Mouse (Mus musculus): ENCODE measurements at regions not wholly inside any gene's neighbourhood (a gene's known extent, or its start where the extent isn't known, plus 50 kb on each side); places are given as distances from the start of the nearest gene placed in this dataset.

GRCm38 (mm10) chr4:10260351-10260750 lies 613.9 kb upstream of the 2610301B20Rik start:
- H3K36me3 ChIP-seq, result no peaks in the 10 kb centered on the region
- no peak for ATAC-seq
- no peaks in the 10 kb centered on the region for H3K9me3 ChIP-seq
- WGBS, result 91% methylated on average over 6 of the region's 6 CpGs
- no peak overlapping the region for H3K4me2 ChIP-seq (replicated peaks)
- H3K4me3 ChIP-seq (replicated peaks), result no peak overlapping the region
- H3K27ac ChIP-seq, result no peak overlapping the region
- no peaks in the 10 kb centered on the region for H3K27me3 ChIP-seq
- no peaks in the 10 kb centered on the region for H3K4me1 ChIP-seq (replicated peaks)
- no peak overlapping the region for H3K9ac ChIP-seq (replicated peaks)

GRCm38 (mm10) chr4:10265942-10266341 lies 608.4 kb upstream of the 2610301B20Rik start:
- no peak overlapping the region for H3K27ac ChIP-seq
- H3K9me3 ChIP-seq, result no peaks in the 10 kb centered on the region
- no peak overlapping the region for H3K9ac ChIP-seq (replicated peaks)
- no peak for ATAC-seq
- WGBS, result 85% methylated on average over 2 of the region's 2 CpGs
- no peaks in the 10 kb centered on the region for H3K4me1 ChIP-seq (replicated peaks)
- H3K4me3 ChIP-seq (replicated peaks), result no peak overlapping the region
- H3K4me2 ChIP-seq (replicated peaks), result no peak overlapping the region
- no peaks in the 10 kb centered on the region for H3K27me3 ChIP-seq
- H3K36me3 ChIP-seq, result no peaks in the 10 kb centered on the region

DNA sequence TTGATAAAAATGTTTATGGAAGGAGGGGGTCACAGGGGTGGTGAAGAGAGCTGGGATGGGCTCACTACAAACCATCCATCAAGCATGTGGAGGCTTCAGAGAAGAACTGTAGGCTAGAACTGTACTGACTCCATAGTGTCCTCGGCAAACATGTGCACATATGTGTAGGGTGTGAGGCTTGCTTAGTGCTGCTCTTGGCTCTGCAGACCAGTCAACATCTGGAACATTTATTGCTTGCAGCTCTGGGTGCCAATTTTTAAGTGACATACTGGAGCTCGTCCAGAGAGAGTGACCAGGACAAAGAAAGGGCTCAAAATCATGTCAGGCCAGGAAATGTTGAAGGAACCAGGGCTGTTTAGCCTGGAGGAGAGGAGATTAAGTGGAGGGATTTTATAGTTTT lies 588.7 kb upstream of the 2610301B20Rik start:
- no peak for ATAC-seq
- H3K4me1 ChIP-seq (replicated peaks), result no peaks in the 10 kb centered on the region
- H3K9ac ChIP-seq (replicated peaks), result no peak overlapping the region
- no peaks in the 10 kb centered on the region for H3K27me3 ChIP-seq
- H3K27ac ChIP-seq, result no peak overlapping the region
- WGBS, result 75% methylated on average over 2 of the region's 2 CpGs
- no peak overlapping the region for H3K4me2 ChIP-seq (replicated peaks)
- H3K4me3 ChIP-seq (replicated peaks), result no peak overlapping the region
- no peaks in the 10 kb centered on the region for H3K36me3 ChIP-seq
- no peaks in the 10 kb centered on the region for H3K9me3 ChIP-seq

DNA sequence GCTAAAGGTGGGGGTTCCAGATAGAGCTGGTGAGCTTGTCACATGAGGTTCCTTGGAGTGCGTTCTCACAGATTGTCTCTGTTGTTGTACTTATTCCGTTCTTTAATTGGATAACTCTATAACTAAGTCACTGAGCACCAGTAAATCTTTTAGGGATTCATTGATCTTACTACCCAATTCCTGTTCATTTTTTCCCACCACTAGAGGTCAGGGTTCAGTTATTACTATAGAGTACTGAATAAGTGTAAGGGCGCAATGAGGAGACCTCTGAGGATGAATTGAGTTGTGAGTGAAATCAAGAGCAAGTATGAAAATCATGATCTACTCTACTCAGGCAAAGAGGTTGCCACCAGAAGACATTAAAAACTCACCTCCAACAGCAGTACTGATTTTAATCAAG lies 584.0 kb upstream of the 2610301B20Rik start:
- H3K36me3 ChIP-seq, result no peaks in the 10 kb centered on the region
- no peaks in the 10 kb centered on the region for H3K9me3 ChIP-seq
- no peaks in the 10 kb centered on the region for H3K4me1 ChIP-seq (replicated peaks)
- H3K4me3 ChIP-seq (replicated peaks), result no peak overlapping the region
- H3K27ac ChIP-seq, result no peak overlapping the region
- no peaks in the 10 kb centered on the region for H3K27me3 ChIP-seq
- H3K9ac ChIP-seq (replicated peaks), result no peak overlapping the region
- WGBS, result 71% methylated on average over 3 of the region's 3 CpGs
- H3K4me2 ChIP-seq (replicated peaks), result no peak overlapping the region
- ATAC-seq, result no peak

GRCm38 (mm10) chr4:10295012-10295530 lies 579.2 kb upstream of the 2610301B20Rik start:
- 92% methylated on average over 4 of the region's 4 CpGs for WGBS

GRCm38 (mm10) chr4:10296220-10296619 lies 578.1 kb upstream of the 2610301B20Rik start:
- Histone ChIP-seq H3K4me1 (replicated peaks) (no peaks in the 10 kb centered on the region), H3K27me3 (no peaks in the 10 kb centered on the region), H3K27ac (no peak overlapping the region), H3K36me3 (no peaks in the 10 kb centered on the region), H3K4me3 (replicated peaks) (no peak overlapping the region), H3K4me2 (replicated peaks) (no peak overlapping the region), H3K9me3 (no peaks in the 10 kb centered on the region), H3K9ac (replicated peaks) (no peak overlapping the region)
- ATAC-seq, result no peak
- WGBS, result 97% methylated on average over 1 of the region's 1 CpGs

More at GRCm38 (mm10) chr4:10295012-10295530, 579.2 kb upstream of the 2610301B20Rik start:
- H3K4me3 ChIP-seq (replicated peaks), result no peak overlapping the region
- no peaks in the 10 kb centered on the region for H3K36me3 ChIP-seq
- H3K9me3 ChIP-seq, result no peaks in the 10 kb centered on the region
- H3K9ac ChIP-seq (replicated peaks), result no peak overlapping the region
- no peak overlapping the region for H3K4me2 ChIP-seq (replicated peaks)
- H3K27ac ChIP-seq, result no peak overlapping the region
- ATAC-seq, result no peak
- H3K4me1 ChIP-seq (replicated peaks), result no peaks in the 10 kb centered on the region
- H3K27me3 ChIP-seq, result no peaks in the 10 kb centered on the region

DNA sequence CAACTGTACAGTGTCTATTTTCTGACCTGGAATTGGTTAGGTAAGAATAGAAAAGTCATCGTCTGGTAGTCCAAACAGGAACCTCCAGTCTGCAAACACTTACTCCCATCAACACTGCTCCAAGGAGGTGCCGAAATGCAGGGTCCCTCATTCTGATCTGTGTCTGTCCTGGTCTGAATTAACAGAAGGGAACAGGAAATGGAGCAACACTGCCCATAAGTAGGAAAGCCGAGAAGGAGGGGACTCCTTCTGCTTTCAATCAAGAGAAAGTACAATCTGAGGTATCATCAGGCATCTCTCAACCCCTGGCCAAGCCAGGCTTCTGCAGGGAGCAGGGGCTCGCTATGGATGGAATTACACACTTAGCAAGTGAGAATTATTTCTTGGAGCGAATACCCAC lies 562.4 kb upstream of the 2610301B20Rik start:
- Histone ChIP-seq H3K36me3 (no peaks in the 10 kb centered on the region), H3K9me3 (no peaks in the 10 kb centered on the region), H3K4me2 (replicated peaks) (no peak overlapping the region), H3K9ac (replicated peaks) (no peak overlapping the region), H3K27me3 (no peaks in the 10 kb centered on the region), H3K27ac (no peak overlapping the region), H3K4me1 (replicated peaks) (no peaks in the 10 kb centered on the region), H3K4me3 (replicated peaks) (no peak overlapping the region)
- ATAC-seq, result no peak
- WGBS, result 76% methylated on average over 5 of the region's 5 CpGs

DNA sequence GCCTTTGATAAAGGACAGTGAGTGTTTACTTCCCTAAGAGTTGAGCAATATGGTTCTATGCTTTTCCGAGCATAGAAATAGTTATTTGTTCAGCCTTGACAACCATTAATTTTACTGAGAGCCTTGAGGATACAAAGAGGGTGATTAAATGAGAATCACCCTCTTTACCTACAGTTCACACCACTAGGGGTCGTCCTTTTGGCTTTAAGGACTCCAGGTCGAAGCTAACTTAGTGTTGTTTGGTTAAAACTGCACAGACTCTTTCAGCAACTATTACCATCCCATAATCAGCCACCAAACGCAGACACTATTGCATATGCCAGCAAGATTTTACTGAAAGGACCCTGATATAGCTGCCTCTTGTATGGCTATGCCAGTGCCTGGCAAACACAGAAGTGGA lies 559.2 kb upstream of the 2610301B20Rik start:
- no peaks in the 10 kb centered on the region for H3K9me3 ChIP-seq
- H3K4me1 ChIP-seq (replicated peaks), result no peaks in the 10 kb centered on the region
- H3K4me3 ChIP-seq (replicated peaks), result no peak overlapping the region
- H3K4me2 ChIP-seq (replicated peaks), result no peak overlapping the region
- H3K27me3 ChIP-seq, result no peaks in the 10 kb centered on the region
- no peak overlapping the region for H3K27ac ChIP-seq
- no peaks in the 10 kb centered on the region for H3K36me3 ChIP-seq
- 72% methylated on average over 4 of the region's 4 CpGs for WGBS
- H3K9ac ChIP-seq (replicated peaks), result no peak overlapping the region
- no peak for ATAC-seq

DNA sequence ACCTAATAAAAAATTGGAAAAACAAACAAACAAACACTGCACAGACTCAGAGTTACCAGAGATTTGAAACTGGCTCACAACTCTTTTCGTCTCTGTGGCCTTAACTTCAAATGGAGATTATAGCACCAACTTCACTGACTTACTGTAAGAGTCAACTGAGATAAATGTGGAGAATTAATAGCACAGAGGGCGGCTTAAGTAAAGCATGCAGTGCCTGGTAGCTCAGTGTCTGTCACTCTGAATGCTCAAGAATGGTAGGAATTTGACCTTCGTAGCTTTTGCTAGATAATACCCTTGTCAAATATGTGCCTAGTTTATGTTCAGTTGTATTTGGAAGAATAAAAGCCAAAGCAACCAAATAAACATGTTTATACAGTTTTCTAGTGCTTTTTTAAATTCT lies 558.4 kb upstream of the 2610301B20Rik start:
- WGBS, result 51% methylated on average over 3 of the region's 3 CpGs
- no peaks in the 10 kb centered on the region for H3K36me3 ChIP-seq
- ATAC-seq, result no peak
- H3K4me1 ChIP-seq (replicated peaks), result no peaks in the 10 kb centered on the region
- H3K4me2 ChIP-seq (replicated peaks), result no peak overlapping the region
- no peaks in the 10 kb centered on the region for H3K27me3 ChIP-seq
- H3K27ac ChIP-seq, result no peak overlapping the region
- H3K4me3 ChIP-seq (replicated peaks), result no peak overlapping the region
- H3K9ac ChIP-seq (replicated peaks), result no peak overlapping the region
- no peaks in the 10 kb centered on the region for H3K9me3 ChIP-seq

DNA sequence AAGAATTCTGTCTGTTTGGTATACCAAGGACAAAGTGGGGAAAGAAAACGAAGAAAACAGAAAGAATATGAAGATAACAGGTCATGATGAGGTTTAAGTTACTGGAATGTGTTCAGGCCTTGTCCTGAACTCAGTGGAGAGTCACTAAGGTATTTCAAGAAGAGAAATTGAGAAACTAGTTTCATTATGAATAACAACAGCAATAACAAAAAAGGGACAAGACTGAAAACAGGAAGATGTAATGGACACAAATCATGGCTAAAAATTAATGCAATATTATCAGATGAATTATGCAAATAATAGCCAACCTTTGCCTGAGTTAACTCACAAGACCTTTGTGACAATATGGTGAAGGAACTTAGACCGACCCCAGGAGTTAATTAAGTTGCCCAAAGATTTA lies 530.2 kb upstream of the 2610301B20Rik start:
- Histone ChIP-seq H3K4me3 (replicated peaks) (no peak overlapping the region), H3K36me3 (no peaks in the 10 kb centered on the region), H3K9me3 (no peaks in the 10 kb centered on the region), H3K27ac (no peak overlapping the region), H3K4me2 (replicated peaks) (no peak overlapping the region), H3K9ac (replicated peaks) (no peak overlapping the region), H3K4me1 (replicated peaks) (no peaks in the 10 kb centered on the region), H3K27me3 (no peaks in the 10 kb centered on the region)
- no peak for ATAC-seq
- WGBS, result 75% methylated on average over 2 of the region's 2 CpGs

- H3K9ac ChIP-seq (replicated peaks), result no peak overlapping the region
- 82% methylated on average over 4 of the region's 4 CpGs for WGBS
- no peaks in the 10 kb centered on the region for H3K36me3 ChIP-seq
- H3K9me3 ChIP-seq, result no peaks in the 10 kb centered on the region
- H3K4me3 ChIP-seq (replicated peaks), result no peak overlapping the region
- no peaks in the 10 kb centered on the region for H3K27me3 ChIP-seq
- ATAC-seq, result no peak
- H3K4me2 ChIP-seq (replicated peaks), result no peak overlapping the region
- H3K27ac ChIP-seq, result no peak overlapping the region
- H3K4me1 ChIP-seq (replicated peaks), result no peaks in the 10 kb centered on the region
These were observed 522.2 kb upstream of the 2610301B20Rik start for GRCm38 (mm10) chr4:10351876-10352627.

- Histone ChIP-seq H3K27ac (no peak overlapping the region), H3K4me2 (replicated peaks) (no peak overlapping the region), H3K36me3 (no peaks in the 10 kb centered on the region), H3K4me1 (replicated peaks) (no peaks in the 10 kb centered on the region), H3K4me3 (replicated peaks) (no peak overlapping the region), H3K27me3 (no peaks in the 10 kb centered on the region), H3K9ac (replicated peaks) (no peak overlapping the region), H3K9me3 (no peaks in the 10 kb centered on the region)
- no peak for ATAC-seq
- 81% methylated on average over 3 of the region's 3 CpGs for WGBS
These were observed 516.7 kb upstream of the 2610301B20Rik start for GRCm38 (mm10) chr4:10357572-10357971.

DNA sequence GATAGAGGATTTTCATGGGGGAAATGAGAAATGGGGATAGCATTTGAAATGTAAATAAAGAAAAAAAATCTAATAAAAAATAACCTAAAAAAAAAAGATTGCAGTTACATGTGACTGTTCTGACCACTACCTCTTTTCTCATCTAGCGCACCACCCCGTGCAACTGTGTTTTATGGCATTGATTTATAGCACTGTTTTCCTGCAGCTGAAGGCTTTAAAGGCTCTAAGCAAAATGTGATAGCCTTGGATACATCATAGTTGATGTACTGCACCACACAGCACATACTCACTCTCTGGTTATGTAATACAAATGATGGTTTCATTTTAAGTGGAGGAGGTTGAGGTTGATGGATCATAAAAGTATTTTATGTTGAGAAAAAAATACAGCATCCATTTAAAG lies 484.5 kb upstream of the 2610301B20Rik start:
- no peaks in the 10 kb centered on the region for H3K4me1 ChIP-seq (replicated peaks)
- ATAC-seq, result no peak
- no peak overlapping the region for H3K9ac ChIP-seq (replicated peaks)
- no peaks in the 10 kb centered on the region for H3K27me3 ChIP-seq
- H3K4me3 ChIP-seq (replicated peaks), result no peak overlapping the region
- WGBS, result 96% methylated on average over 2 of the region's 2 CpGs
- H3K9me3 ChIP-seq, result no peaks in the 10 kb centered on the region
- no peak overlapping the region for H3K27ac ChIP-seq
- H3K4me2 ChIP-seq (replicated peaks), result no peak overlapping the region
- H3K36me3 ChIP-seq, result no peaks in the 10 kb centered on the region
